Mouse (Mus musculus): ENCODE results near the gene Rras.
A peak's percentile ranks its signal among the peaks of the same experiment; 100 is the strongest.

Rras gene

GRCm38 (mm10) chr7:44986879-44987718 is 30.7 kb upstream of the Rras start:
- Histone ChIP-seq H3K27me3 (ENCODE audit: control insufficient read depth, insufficient read depth, low read length, poor library complexity, severe bottlenecking) (no peaks in the 10 kb centered on the region), H3K36me3 (ENCODE audit: control insufficient read depth, insufficient read depth, low read length, poor library complexity, severe bottlenecking) (peaks cover 3% of the 10 kb centered on the region)
- peak; percentile 32 for DNase-seq (ENCODE audit: low read depth, low spot score)

DNA sequence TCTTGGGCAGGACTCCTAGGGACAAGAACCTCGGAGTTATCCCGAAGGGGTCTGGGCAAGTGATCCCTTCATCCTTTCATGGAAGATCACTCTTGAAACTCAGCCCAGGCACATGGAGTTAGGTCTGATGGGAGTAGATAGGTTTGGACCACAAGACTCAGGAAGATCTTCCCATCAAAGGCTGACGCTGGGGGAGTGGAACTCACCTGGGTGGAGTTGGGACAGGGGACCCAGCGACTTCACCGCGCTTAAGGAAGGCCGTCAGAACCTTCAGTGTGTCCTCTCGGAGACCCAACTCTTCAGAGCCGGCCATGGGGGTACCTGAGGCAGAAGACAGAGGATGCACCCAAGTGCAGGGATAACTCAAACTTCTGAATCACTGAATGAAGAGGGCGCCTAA is 21.1 kb upstream of the Rras start:
- DNase-seq (ENCODE audit: low read depth, low spot score): no peak
- peaks cover 10% of the 10 kb centered on the region for H3K36me3 ChIP-seq (ENCODE audit: control insufficient read depth, insufficient read depth, low read length, poor library complexity, severe bottlenecking)
- no peaks in the 10 kb centered on the region for H3K27me3 ChIP-seq (ENCODE audit: control insufficient read depth, insufficient read depth, low read length, poor library complexity, severe bottlenecking)

- Histone ChIP-seq H3K27me3 (ENCODE audit: control insufficient read depth, insufficient read depth, low read length, poor library complexity, severe bottlenecking) (no peaks in the 10 kb centered on the region), H3K36me3 (ENCODE audit: control insufficient read depth, insufficient read depth, low read length, poor library complexity, severe bottlenecking) (peaks cover 12% of the 10 kb centered on the region)
- peak; percentile 98 for DNase-seq (ENCODE audit: low read depth, low spot score)
Observed at GRCm38 (mm10) chr7:44997231-44997939, 20.4 kb upstream of the Rras start, which contains the start of gene Irf3. TSS of gene Irf3 (plus strand) at chr7:44997648.

GRCm38 (mm10) chr7:44997940-44998428 is 19.8 kb upstream of the Rras start:
- Histone ChIP-seq H3K36me3 (ENCODE audit: control insufficient read depth, insufficient read depth, low read length, poor library complexity, severe bottlenecking) (peaks cover 12% of the 10 kb centered on the region), H3K27me3 (ENCODE audit: control insufficient read depth, insufficient read depth, low read length, poor library complexity, severe bottlenecking) (no peaks in the 10 kb centered on the region)
- no peak for DNase-seq (ENCODE audit: low read depth, low spot score)

DNA sequence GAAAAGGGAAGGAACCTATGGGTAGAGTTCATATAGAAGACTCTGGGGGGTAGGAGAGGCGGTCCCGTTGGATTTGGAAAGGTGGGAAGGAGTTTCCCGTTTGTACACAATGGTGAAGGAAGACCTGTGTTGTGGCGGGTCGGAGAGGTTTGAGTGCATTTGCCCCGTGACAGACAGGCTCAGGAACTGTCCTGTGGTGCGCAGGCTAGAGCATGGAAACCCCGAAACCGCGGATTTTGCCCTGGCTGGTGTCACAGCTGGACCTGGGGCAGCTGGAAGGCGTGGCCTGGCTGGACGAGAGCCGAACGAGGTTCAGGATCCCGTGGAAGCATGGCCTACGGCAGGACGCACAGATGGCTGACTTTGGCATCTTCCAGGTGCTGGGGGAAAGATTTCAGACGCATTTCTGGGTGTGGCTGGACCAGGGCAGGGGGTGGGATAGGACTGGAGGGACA is 19.2 kb upstream of the Rras start, which contains the start of gene Bcl2l12:
Bcl2l12 (minus strand) TSS at position 212 of the 455 bp plus-strand sequence.
- peaks cover 12% of the 10 kb centered on the region for H3K36me3 ChIP-seq (ENCODE audit: control insufficient read depth, insufficient read depth, low read length, poor library complexity, severe bottlenecking)
- no peaks in the 10 kb centered on the region for H3K27me3 ChIP-seq (ENCODE audit: control insufficient read depth, insufficient read depth, low read length, poor library complexity, severe bottlenecking)
- DNase-seq (ENCODE audit: low read depth, low spot score): no peak

DNA sequence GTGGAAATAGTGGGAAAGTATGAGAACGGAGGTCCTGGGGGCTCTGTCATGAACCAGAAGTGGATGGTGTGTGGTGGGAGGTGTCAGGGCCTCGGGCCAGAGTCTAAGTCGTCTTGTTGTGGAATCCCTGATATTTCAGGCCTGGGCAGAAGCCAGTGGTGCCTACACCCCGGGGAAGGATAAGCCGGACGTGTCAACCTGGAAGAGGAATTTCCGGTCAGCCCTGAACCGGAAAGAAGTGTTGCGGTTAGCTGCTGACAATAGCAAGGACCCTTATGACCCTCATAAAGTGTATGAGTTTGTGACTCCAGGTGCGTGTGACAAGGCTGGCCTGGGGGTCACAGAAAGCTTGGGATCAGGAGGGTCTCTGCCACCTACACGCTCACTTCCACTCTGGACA is 18.0 kb upstream of the Rras start:
- no peak for DNase-seq (ENCODE audit: low read depth, low spot score)
- peaks cover 13% of the 10 kb centered on the region for H3K36me3 ChIP-seq (ENCODE audit: control insufficient read depth, insufficient read depth, low read length, poor library complexity, severe bottlenecking)

DNA sequence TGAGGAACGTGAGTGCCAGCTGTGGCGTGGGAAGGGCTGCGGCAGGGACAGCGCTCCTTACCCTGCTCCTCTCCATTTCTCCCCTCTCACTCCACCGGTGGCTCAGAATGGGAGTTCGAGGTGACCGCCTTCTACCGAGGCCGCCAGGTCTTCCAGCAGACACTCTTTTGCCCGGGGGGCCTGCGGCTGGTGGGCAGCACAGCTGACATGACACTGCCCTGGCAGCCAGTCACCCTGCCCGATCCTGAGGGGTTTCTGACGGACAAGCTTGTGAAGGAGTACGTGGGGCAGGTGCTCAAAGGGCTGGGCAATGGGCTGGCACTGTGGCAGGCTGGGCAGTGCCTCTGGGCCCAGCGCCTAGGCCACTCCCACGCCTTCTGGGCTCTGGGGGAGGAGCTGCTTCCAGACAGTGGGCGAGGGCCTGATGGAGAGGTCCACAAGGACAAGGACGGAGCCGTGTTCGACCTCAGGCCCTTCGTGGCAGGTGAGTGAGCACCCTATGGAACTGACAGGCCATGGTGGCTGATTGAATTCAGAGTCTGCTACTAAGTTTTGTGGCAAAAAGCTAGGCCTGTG is 17.1 kb upstream of the Rras start:
- Histone ChIP-seq H3K27me3 (ENCODE audit: control insufficient read depth, insufficient read depth, low read length, poor library complexity, severe bottlenecking) (no peaks in the 10 kb centered on the region), H3K36me3 (ENCODE audit: control insufficient read depth, insufficient read depth, low read length, poor library complexity, severe bottlenecking) (peaks cover 14% of the 10 kb centered on the region)
- no peak for DNase-seq (ENCODE audit: low read depth, low spot score)

More for the DNA sequence above, 18.0 kb upstream of the Rras start:
- H3K27me3 ChIP-seq (ENCODE audit: control insufficient read depth, insufficient read depth, low read length, poor library complexity, severe bottlenecking): no peaks in the 10 kb centered on the region

DNA sequence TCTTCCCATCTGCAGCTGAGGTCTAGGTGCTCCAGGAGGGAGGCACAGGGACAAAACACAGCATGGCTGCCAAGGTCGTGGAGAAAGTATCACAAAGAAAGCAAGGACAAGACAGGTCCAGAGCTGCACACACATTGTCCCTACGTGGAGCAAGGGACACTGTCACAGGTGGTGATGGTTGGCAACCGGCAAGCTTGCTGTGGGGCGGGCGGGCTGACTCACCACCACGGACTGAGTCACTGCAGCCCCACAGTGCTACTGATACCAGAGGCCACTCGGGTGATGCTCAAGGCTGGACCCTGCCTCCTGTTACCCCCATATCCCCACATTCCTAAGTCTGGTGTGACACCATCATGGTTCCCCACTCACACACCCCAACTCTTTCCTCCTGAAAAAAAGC is 15.3 kb upstream of the Rras start:
- Histone ChIP-seq H3K36me3 (ENCODE audit: control insufficient read depth, insufficient read depth, low read length, poor library complexity, severe bottlenecking) (peaks cover 23% of the 10 kb centered on the region), H3K27me3 (ENCODE audit: control insufficient read depth, insufficient read depth, low read length, poor library complexity, severe bottlenecking) (no peaks in the 10 kb centered on the region)
- DNase-seq (ENCODE audit: low read depth, low spot score): no peak

- H3K36me3 ChIP-seq (ENCODE audit: control insufficient read depth, insufficient read depth, low read length, poor library complexity, severe bottlenecking): peaks cover 24% of the 10 kb centered on the region
- DNase-seq (ENCODE audit: low read depth, low spot score): no peak
- H3K27me3 ChIP-seq (ENCODE audit: control insufficient read depth, insufficient read depth, low read length, poor library complexity, severe bottlenecking): no peaks in the 10 kb centered on the region
Observed at GRCm38 (mm10) chr7:45004546-45004945, 13.2 kb upstream of the Rras start.

DNA sequence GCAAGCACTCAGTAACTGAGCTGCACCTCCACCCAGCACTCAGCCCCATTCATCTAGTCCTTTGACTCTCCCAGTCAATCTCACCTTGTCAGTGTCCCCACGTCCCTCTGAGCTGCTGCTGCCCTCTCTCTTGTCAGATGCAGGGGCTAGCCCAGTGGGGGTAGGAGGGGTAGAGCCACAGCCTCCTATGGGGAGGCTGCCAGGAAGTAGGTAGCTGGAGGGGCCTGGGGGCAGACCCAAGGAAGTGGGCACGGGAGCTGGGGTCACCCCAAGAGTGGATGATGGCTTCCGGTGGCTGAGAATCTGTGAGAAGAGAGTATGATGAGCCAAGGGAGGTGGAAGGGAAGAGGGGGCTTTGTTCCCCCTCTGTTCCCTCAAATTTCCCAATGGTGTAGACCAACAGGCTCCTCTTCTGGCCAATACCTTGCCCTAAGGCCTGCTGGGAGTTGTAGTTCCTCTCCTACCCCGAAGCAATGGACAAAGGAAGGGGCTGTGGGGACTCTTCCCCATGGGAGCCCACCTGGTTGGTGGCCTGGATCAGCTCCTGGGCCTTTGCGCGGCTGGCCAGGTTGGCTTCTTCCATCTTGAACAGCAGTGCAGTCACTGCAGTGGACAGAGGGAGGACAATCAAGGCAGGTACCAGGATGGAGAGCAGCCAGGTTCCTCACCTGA is 12.3 kb upstream of the Rras start:
- DNase-seq (ENCODE audit: low read depth, low spot score): no peak
- Histone ChIP-seq H3K36me3 (ENCODE audit: control insufficient read depth, insufficient read depth, low read length, poor library complexity, severe bottlenecking) (peaks cover 19% of the 10 kb centered on the region), H3K27me3 (ENCODE audit: control insufficient read depth, insufficient read depth, low read length, poor library complexity, severe bottlenecking) (no peaks in the 10 kb centered on the region)

DNA sequence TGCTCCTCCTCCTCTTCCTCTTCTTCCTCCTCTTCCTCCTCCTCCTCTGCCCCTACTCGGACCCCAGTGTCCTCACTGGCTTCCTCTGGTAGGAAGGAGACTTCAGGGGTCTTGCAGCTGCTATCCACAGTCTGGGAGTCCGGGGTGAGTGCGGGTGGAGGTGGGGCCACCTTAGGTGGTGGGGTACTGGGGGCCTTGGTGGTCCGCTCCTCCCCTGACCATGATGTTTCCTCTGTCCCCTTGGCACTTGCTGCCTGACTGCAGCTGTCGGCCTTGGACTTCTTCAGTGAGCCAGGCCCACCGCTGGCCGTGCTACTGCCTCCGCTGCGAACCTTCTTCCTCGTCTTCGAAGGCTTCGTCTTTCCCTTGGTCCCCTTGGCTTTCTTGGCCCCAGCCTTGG is 11.3 kb upstream of the Rras start:
- no peak for DNase-seq (ENCODE audit: low read depth, low spot score)
- Histone ChIP-seq H3K36me3 (ENCODE audit: control insufficient read depth, insufficient read depth, low read length, poor library complexity, severe bottlenecking) (peaks cover 17% of the 10 kb centered on the region), H3K27me3 (ENCODE audit: control insufficient read depth, insufficient read depth, low read length, poor library complexity, severe bottlenecking) (no peaks in the 10 kb centered on the region)

GRCm38 (mm10) chr7:45007141-45007540 is 10.6 kb upstream of the Rras start:
- Histone ChIP-seq H3K36me3 (ENCODE audit: control insufficient read depth, insufficient read depth, low read length, poor library complexity, severe bottlenecking) (peaks cover 15% of the 10 kb centered on the region), H3K27me3 (ENCODE audit: control insufficient read depth, insufficient read depth, low read length, poor library complexity, severe bottlenecking) (no peaks in the 10 kb centered on the region)
- no peak for DNase-seq (ENCODE audit: low read depth, low spot score)

- Histone ChIP-seq H3K36me3 (ENCODE audit: control insufficient read depth, insufficient read depth, low read length, poor library complexity, severe bottlenecking) (peaks cover 15% of the 10 kb centered on the region), H3K27me3 (ENCODE audit: control insufficient read depth, insufficient read depth, low read length, poor library complexity, severe bottlenecking) (no peaks in the 10 kb centered on the region)
- DNase-seq (ENCODE audit: low read depth, low spot score): no peak
Observed at GRCm38 (mm10) chr7:45007846-45008245, 9.9 kb upstream of the Rras start.

GRCm38 (mm10) chr7:45008411-45008810 is 9.3 kb upstream of the Rras start:
- DNase-seq (ENCODE audit: low read depth, low spot score): no peak
- Histone ChIP-seq H3K36me3 (ENCODE audit: control insufficient read depth, insufficient read depth, low read length, poor library complexity, severe bottlenecking) (peaks cover 15% of the 10 kb centered on the region), H3K27me3 (ENCODE audit: control insufficient read depth, insufficient read depth, low read length, poor library complexity, severe bottlenecking) (no peaks in the 10 kb centered on the region)

Measured in splenic B cell, adult 2 months (primary cell).